Mouse (Mus musculus): ENCODE measurements at regions not wholly inside any gene's neighbourhood (a gene's known extent, or its start where the extent isn't known, plus 50 kb on each side); places are given as distances from the start of the nearest gene placed in this dataset.
A peak's percentile ranks its signal among the peaks of the same experiment; 100 is the strongest.

- ATAC-seq (ENCODE audit: insufficient number of reproducible peaks, low FRiP score, low TSS enrichment) = no peak
Measured at GRCm38 (mm10) chr8:10781860-10782259, 226.4 kb downstream of the Irs2 start.

- no peak for ATAC-seq (ENCODE audit: insufficient number of reproducible peaks, low FRiP score, low TSS enrichment)
Measured at GRCm38 (mm10) chr8:10779636-10780035, 228.6 kb downstream of the Irs2 start.

GRCm38 (mm10) chr8:10775202-10776010, 232.9 kb downstream of the Irs2 start:
- ATAC-seq (ENCODE audit: insufficient number of reproducible peaks, low FRiP score, low TSS enrichment) = no peak

- ATAC-seq (ENCODE audit: insufficient number of reproducible peaks, low FRiP score, low TSS enrichment) = no peak
Measured at GRCm38 (mm10) chr8:10774778-10775177, 233.5 kb downstream of the Irs2 start.

- no peak for ATAC-seq (ENCODE audit: insufficient number of reproducible peaks, low FRiP score, low TSS enrichment)
Measured at GRCm38 (mm10) chr8:10768181-10768580, 240.1 kb downstream of the Irs2 start.

GRCm38 (mm10) chr8:10763907-10764306, 244.4 kb downstream of the Irs2 start:
- ATAC-seq (ENCODE audit: insufficient number of reproducible peaks, low FRiP score, low TSS enrichment) = no peak

GRCm38 (mm10) chr8:10761694-10762305, 246.5 kb downstream of the Irs2 start:
- ATAC-seq (ENCODE audit: insufficient number of reproducible peaks, low FRiP score, low TSS enrichment) = no peak

- ATAC-seq (ENCODE audit: insufficient number of reproducible peaks, low FRiP score, low TSS enrichment) = peak; percentile 76
Measured at GRCm38 (mm10) chr8:10760851-10761693, 247.2 kb downstream of the Irs2 start.

GRCm38 (mm10) chr8:10760231-10760630, 248.0 kb downstream of the Irs2 start:
- no peak for ATAC-seq (ENCODE audit: insufficient number of reproducible peaks, low FRiP score, low TSS enrichment)

- no peak for ATAC-seq (ENCODE audit: insufficient number of reproducible peaks, low FRiP score, low TSS enrichment)
Measured at GRCm38 (mm10) chr8:10758151-10758550, 250.1 kb downstream of the Irs2 start.

- no peak for ATAC-seq (ENCODE audit: insufficient number of reproducible peaks, low FRiP score, low TSS enrichment)
Measured at GRCm38 (mm10) chr8:10754986-10755308, 253.3 kb downstream of the Irs2 start.

- ATAC-seq (ENCODE audit: insufficient number of reproducible peaks, low FRiP score, low TSS enrichment) = no peak
Measured at GRCm38 (mm10) chr8:10754232-10754985, 253.8 kb downstream of the Irs2 start.

- no peak for ATAC-seq (ENCODE audit: insufficient number of reproducible peaks, low FRiP score, low TSS enrichment)
Measured at GRCm38 (mm10) chr8:10753056-10753455, 255.2 kb downstream of the Irs2 start.

- ATAC-seq (ENCODE audit: insufficient number of reproducible peaks, low FRiP score, low TSS enrichment) = no peak
Measured at GRCm38 (mm10) chr8:10747150-10747549, 261.1 kb downstream of the Irs2 start.

GRCm38 (mm10) chr8:10743241-10743640, 265.0 kb downstream of the Irs2 start:
- no peak for ATAC-seq (ENCODE audit: insufficient number of reproducible peaks, low FRiP score, low TSS enrichment)

GRCm38 (mm10) chr8:10740837-10741236, 267.4 kb downstream of the Irs2 start:
- no peak for ATAC-seq (ENCODE audit: insufficient number of reproducible peaks, low FRiP score, low TSS enrichment)

GRCm38 (mm10) chr8:10738486-10739081, 269.7 kb downstream of the Irs2 start:
- no peak for ATAC-seq (ENCODE audit: insufficient number of reproducible peaks, low FRiP score, low TSS enrichment)

GRCm38 (mm10) chr8:10734746-10735145, 273.5 kb downstream of the Irs2 start:
- no peak for ATAC-seq (ENCODE audit: insufficient number of reproducible peaks, low FRiP score, low TSS enrichment)

- no peak for ATAC-seq (ENCODE audit: insufficient number of reproducible peaks, low FRiP score, low TSS enrichment)
Measured at GRCm38 (mm10) chr8:10723332-10723731, 284.9 kb downstream of the Irs2 start.

- ATAC-seq (ENCODE audit: insufficient number of reproducible peaks, low FRiP score, low TSS enrichment) = no peak
Measured at GRCm38 (mm10) chr8:10722742-10723141, 285.5 kb downstream of the Irs2 start.
